Mouse (Mus musculus) bone marrow macrophage, adult 2 months (primary cell): ENCODE data around the gene Ltbp1.

Experiments
- CTCF ChIP-seq: IDR thresholded peaks from 2 replicates; pipeline ENCODE4 v1.5.1; 2012; ENCODE audit warnings: low read depth, mild to moderate bottlenecking, low read length, moderate library complexity
- POLR2A ChIP-seq: IDR thresholded peaks from 2 replicates; pipeline ENCODE4 v1.6.1; 2012; ENCODE audit warnings: mild to moderate bottlenecking, low read depth, low read length, borderline replicate concordance

- TF ChIP-seq CTCF = no peak
- no peak for TF ChIP-seq POLR2A
Observed at GRCm38 (mm10) chr17:75335649-75336048, 330.3 kb downstream of the Ltbp1 start.
